Mouse (Mus musculus) adrenal gland, adult 8-10 months (tissue): Measurements from ENCODE around the gene Cyb561a3. TPM values are rescaled to one million over a fixed set of nuclear protein-coding genes. Genes with fewer than 3 reads are reported as not detected.
"Not testable (repeated sequence)": the region's sequence is repeated elsewhere in the genome, so short reads cannot be mapped to it uniquely, and the experiment has no call there.

Source experiments
- DNase-seq: peaks from one replicate; pipeline ENCODE4 v3.0.0; 2022
- total RNA-seq, 4 experiments: library from RNA; stranded (reverse); gene quantifications; 2 replicates each; pipeline ENCODE4 v1.2.4; 2022

Cyb561a3 gene
- 10 to 100 TPM; 20.4 to 25.9 (median 22.7) TPM for total RNA-seq

DNA sequence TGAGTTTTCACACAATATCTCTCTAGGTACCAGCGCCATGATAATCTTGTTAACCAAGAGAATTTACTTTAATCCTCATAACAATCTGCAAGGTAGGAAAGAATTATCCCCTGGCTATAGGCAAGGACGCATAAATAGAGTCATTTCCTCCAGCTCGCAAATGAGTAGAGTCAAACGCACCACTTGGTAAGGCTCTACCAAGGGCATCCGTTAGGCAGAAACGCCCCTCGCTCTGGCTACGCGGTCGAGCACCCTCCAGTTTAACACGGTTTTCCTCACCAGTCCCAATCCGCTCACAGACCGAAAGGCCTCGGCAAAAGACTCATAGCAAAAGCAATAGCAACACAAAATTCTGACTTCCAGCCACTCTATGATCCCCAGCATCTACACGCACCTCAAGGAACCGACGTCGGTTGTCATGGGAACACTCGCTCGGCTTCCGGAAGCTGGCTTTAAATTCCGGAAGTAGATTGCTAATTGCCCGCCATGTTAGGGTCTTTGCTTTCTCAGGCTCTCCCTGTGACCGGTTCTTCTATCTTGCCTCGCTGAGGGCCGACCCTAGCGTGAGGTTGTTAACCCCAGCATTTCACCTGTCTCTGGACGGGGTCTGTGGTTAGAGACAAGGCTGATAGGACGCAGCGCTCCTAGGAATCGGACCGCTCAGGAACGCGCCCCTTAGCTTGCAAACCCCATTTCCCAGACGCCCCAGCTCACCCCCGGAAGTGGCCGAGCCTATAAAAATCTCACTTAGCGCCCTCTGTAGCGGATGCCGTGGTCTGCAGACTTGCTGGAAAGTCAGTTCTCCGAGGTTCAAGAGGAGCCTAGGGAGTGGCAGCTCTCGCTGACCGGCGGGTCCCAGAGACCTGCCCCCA is at the start of gene Cyb561a3, which contains the start of gene Tmem138:
TSS of gene Cyb561a3 (plus strand) at position 483 of the 872 bp plus-strand sequence.
TSS of gene Tmem138 (minus strand) at position 673 of the 872 bp plus-strand sequence.
- DNase-seq = peak; percentile 88

DNA sequence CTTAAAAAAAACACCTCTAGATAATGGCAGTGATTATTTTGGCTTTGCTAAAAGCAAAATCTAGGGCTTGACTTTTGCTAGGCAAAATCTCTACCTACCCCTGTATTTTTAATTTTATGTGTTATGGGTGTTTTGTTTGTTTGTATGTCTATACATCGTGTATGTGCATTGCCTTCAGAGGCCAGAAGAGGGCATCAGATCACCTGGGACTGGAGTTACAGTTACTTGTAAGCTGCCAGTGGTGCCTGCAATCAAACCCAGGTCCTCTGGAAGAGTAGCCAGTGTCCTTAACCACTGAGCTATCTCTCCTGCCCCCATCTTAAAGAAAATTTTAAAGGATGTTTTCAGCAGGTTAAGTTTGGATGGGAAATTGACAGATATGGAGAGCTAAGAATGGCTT is 46.9 kb upstream of the Cyb561a3 start:
- no peak for DNase-seq

DNA sequence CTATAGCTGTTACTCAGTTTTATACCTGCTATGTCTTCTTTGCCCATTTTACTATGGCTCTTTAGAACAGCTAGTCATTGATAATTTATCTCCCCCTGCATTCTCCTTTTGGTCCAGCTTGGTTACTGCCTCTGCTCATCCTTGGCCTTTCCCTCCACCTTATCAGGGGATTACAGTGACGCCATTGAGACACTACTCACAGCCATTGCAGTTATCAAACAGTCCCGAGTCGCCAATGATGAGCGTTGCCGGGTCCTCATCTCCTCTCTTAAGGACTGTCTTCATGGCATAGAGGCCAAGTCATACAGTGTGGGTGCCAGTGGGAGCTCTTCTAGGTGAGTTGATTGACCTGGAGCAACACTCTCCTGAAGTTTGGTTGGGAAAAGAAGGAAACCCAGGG is 37.5 kb upstream of the Cyb561a3 start:
- no peak for DNase-seq

DNA sequence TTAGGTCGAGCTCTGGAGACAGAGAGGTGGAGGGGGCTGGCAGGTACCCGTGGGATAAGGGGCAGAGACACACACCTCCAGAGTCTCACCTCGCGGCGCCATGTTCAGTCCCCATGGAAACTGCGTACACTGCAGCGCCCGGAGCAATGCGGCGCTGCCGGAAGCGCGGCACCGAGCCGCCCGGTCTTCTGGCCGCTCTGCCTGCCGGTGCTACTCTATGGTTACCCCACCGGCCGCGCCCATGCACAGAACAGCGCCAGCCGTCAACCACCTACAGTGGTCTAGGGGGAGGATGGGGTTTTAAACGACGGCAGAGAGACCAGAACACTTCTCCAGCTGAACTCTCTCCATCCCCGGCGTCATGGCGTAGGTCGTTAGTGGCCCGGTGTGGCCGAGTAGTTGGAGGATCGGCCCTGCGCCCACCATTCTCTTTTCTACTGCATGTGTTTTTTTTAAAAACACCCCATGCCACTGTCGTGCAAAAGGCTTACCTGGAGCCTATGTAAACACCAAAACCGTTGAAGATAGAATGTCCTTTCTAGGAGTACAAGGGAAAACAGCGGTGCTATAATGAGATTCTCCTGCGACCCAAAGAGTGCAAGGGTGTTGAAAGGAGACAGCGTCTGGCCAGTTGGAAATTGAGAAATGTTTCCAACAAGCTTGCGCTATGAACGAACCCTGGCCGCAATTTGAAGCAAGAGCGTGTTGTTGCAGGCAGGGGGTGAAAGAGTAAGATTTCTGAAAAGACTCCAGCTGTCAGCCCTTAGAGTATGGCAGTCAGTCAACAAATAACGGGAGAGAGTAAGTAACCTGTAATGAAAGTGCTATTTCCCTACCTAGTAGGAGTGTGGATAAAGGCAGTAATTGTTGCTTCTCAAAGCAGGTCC is 21.1 kb upstream of the Cyb561a3 start, which contains the start of gene Tmem216:
TSS of gene Tmem216 (minus strand) at position 615 of the 887 bp plus-strand sequence.
- DNase-seq = peak; percentile 81

DNA sequence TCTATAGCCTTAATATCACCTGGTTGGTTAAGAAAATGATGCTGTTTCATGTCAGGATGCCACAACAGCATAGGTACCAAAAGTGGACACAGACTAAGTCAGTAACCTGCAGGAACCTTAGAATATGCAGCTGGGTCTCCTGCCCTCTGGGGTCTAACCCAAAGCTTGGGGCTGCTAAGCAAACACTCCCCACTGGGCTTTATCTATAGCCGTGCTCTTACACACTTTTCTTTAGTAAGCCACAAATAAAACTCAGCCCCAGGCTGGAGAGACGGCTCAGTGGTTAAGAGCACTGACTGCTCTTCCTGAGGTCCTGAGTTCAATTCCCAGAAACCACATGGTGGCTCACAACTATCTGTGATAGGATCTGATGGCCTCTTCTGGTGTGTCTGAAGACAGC is 20.0 kb upstream of the Cyb561a3 start:
- DNase-seq = no peak

DNA sequence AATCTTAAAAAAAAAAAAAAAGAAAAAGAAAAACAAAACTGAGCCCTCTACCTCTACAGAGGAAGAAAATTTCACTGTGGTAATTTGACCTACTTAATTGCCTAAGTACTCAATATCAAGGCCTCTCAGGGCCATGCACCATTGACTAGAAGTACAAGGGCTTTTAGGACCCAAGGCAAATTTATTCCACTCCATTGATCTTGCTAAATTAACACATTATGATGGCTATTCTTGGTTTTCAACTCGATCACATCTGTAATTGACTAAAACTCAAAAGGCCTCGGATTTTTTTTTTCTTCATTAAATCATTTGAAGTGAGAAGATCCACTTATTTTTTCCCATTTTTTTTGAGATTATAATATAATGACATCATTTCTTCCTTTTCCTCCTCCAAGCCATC is 19.5 kb upstream of the Cyb561a3 start:
- no peak for DNase-seq

DNA sequence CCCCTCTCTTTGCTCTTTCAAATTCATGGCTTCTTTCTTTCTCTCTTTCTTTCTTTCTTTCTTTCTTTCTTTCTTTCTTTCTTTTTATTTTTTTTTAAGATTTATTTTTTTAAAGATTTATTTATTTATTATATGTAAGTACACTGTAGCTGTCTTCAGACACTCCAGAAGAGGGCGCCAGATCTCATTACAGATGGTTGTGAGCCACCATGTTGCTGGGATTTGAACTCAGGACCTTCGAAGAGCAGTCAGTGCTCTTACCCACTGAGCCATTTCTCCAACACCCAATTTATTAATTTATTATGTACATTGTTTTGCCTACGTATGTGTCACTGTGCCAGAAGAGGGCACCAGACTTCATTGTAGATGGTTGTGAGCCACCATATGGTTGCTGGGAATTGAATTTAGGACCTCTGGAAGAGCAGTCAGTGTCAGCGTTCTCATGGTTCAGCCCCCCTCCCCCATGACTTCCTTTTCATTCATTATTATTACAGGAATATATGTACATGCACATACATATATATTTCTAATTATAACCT is 19.1 kb upstream of the Cyb561a3 start:
- not testable (repeated sequence) for DNase-seq

DNA sequence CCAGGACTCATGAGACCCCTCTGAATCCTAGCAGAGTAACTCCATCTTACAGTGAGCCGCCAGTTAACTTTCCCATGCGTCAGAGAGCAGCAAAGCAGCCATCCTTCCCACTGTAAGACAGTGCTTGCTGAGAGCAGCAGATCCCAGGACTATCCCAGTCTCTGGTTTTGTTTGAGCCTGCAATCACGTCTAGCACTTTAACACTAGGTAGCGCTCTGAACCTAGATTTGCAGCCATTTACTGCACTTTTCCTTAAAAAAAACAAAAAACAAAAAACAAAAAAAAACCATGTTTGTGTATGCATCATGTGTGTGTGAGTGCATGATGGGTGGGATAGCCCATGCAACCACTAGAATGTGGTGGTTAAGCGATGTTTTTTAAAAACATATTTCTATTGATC is 16.9 kb upstream of the Cyb561a3 start:
- no peak for DNase-seq

DNA sequence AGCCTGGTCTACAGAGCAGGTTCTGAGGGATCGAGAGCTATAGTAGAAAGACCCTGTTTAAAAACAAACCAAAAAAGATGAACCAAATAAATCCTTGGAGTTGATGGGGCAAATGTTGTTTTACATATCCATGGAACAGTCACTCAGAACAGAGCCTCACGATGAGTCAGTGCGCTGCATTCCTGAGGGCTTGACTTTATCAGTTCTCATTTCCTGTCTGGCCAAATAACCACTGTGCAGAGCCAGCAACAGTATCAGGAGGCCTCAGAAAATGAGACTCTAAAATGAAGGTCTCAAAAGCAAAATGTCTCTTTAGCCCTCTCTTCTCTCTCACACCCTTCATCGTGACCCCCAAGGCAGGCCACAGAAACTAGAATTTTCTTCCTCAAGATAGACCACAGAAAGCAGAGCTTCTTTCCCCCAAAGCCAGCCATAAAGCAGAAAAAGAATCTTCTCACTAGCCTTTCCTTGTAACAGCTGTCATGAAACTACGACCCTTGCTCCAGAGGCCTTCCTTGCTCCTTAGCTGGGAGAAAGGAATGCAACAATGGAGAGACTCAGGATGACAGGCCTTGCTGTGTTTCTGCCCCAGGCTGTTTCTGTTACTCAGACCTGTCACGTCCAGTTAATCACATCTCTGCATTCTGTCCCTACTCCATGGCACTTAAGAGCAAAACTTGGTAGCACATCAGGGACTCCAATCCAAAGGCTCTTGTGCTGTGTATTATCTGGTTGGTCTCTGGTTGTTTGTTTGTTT is 15.2 kb upstream of the Cyb561a3 start:
- peak; percentile 29 for DNase-seq

DNA sequence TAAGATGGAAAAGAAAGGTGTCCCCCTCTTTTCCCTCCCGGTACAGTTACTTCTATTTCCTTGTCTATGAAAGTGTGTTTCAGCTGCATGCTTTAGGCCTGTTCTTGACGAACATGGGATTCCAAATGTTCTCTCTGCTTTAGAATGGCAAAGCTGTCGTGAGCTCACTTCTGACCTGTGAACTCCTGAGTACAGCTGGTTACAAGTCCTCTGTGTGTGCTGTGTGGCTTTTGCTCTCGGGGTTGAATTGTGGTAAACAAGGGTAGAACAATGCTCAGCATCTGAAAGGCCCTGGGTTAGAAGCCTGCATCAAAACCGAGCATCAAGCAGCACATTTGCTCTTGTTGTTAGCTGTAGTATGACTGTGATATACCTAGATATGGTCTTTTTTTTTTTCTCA is 14.6 kb upstream of the Cyb561a3 start:
- DNase-seq = no peak

DNA sequence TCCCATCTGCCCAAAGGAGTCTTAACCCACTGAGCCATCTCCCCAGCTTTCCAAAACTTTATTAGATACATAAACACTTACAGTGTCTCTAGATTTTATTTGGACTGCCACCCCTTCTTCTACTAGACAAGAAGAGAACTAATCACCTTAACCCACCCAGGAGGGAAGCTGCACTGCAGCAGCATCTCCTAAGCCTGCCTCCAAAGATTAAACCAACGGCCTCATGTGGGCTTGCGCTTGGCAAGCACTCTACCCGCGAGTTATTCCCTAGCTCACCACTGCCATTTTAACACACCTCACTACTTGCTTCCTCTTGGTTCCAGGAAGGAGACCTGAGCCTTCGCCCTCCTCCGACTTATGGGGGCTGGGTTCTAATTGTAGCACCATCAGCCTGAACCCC is 12.7 kb upstream of the Cyb561a3 start:
- DNase-seq = no peak

DNA sequence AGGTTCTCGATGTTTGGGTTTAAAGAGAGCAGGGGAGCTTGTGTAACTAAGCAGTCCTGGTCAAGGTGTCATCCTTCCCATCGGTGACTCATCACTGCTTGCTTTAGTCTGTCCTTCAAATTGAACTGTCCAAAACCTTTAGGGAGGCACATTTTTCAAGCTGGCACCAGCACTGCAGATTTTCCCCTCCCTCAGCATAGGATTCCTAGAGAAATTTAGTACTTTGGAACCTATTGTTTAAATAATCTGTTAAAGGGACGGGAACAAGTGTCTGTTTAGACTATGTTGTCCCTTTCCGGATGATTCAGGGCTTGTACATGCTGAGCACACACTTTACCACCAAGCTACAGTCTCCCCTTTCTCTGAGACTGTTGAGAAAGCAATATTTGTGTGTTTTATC is 11.8 kb upstream of the Cyb561a3 start:
- no peak for DNase-seq

DNA sequence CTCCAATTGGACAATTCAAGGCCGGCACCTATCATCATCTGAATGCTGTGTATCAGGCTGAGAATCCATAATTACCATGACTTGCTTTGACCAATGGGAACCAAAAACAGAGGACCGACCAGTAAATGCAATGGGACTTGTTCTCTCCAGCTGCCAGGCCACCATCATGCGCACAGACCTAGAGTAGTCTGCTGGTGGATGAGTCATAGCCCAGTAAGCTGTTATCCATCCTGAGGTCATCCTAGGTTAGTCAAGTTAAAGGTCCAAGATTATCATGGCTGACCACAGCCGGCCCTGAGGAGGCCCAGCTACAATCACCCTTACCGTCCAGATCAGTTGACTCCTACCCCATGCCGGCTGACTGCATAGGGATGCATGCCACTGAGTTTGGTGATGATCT is 7.3 kb upstream of the Cyb561a3 start:
- no peak for DNase-seq

DNA sequence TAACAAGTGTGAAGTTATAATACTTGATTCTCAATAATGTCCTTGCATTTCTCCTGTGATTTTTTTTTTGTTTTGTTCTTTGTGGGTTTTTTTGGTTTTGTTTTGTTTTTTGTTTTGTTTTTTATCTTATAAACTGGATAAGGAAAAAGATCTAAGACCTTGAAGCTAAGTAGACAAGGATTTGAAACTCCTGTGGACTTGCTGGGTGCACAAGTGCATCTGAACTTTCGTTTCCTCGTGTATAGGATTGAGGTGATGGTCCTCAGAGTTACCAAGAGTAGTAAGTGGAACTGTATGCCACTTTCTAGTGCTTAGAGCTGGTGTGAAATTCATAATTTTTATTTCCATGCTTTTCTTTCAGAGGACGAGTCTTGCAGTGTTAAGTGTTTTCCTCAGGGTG is 3.1 kb downstream of the Cyb561a3 start:
- DNase-seq = no peak

DNA sequence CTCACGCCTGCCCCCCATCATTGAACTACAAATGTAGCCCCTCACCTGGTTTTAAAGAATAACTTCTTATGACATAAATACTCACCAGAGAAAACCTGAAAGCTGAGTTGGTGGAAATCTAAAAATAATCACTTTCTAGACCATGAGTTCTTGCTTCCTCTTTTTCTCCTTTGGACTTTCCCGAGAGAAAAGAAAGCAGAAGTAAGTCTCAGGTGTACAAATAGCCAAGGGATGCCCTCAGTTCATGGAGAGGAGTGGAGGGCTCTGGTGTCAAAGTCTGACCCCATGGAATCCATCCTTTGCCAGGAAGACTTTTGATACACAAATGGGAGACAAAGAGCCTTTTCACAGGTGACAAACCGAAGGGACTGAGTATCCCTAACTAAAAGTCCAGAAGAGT is 3.8 kb downstream of the Cyb561a3 start:
- no peak for DNase-seq

DNA sequence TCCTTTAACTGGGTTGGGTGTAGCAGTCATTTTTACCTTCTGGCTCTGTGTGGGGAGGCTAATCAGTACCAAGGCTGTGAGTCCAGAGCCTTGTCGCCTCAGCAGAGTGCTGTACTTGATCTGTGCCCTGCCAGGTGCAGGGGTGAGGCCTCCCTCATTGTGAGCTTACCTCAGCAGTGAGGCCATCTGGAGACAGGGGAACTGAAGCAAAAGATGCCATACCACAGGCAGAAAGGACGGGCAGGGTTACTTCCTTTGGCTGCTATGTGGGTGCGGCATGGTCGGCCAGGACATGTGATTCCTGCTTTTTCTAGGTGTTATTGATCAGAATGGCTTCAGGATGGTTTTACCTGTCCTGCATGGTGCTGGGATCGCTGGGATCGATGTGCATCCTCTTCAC is 5.0 kb downstream of the Cyb561a3 start:
- DNase-seq = no peak

DNA sequence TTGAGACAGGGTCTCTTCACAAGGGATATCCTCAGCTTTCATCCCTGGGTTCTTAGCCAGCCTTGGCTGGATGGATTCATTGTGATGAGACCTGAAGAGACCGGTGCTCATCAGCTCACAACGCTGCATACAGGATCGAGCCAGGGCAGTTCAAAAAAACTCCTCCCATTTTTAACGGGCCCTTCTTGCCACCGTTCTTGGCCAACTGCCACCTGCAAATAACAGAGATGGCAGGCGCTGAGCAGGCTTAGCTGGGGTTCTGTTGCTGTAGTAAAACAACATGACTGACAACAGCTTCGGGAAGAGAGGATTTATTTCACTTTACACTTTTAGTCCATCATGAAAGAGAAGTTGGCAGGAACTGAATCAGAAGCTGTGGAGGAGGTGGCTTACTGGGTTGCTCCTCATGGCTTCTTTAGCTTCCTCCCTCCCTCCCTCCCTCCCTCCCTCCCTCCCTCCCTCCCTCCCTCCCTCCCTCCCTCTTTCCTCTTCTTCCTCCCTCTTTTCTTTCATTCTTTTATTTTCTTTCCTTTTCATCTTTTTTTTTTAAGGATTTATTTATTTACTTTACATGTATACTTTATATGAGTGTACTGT is 6.7 kb downstream of the Cyb561a3 start:
- no peak for DNase-seq

DNA sequence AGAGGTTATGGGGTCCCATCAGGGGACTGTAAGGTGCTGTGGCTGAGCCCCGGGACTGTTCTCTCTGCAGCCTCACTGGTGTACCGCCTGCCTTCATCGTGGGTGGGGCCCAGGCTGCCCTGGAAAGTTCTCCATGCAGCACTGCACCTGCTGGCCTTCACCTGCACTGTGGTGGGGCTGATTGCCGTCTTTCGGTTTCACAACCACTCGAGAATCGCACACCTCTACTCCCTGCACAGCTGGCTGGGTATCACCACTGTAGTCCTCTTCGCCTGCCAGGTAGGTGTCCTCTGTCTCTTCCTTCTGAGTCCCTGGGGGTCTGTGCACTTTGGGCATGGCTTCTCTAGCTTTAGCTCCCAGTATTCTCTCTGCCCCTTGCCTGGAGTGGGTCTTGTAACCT is 8.1 kb downstream of the Cyb561a3 start:
- no peak for DNase-seq

DNA sequence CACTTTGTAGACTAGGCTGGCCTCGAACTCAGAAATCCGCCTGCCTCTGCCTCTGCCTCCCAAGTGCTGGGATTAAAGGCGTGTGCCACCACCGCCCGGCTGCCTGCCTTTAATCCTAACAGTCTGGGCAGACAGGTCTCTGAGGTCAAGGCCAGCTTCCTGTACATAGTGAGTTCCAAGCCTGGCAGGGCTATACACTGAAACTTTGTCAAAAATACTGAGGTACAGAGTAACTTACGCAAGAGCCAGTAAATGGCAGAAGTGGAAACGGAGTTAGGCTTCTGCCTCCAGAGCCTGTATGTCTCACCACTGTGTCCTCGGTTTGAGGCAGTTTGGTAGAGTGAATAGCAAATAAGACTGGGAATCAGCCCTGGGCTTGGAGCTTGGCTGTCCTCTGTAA is 10.3 kb downstream of the Cyb561a3 start:
- no peak for DNase-seq

DNA sequence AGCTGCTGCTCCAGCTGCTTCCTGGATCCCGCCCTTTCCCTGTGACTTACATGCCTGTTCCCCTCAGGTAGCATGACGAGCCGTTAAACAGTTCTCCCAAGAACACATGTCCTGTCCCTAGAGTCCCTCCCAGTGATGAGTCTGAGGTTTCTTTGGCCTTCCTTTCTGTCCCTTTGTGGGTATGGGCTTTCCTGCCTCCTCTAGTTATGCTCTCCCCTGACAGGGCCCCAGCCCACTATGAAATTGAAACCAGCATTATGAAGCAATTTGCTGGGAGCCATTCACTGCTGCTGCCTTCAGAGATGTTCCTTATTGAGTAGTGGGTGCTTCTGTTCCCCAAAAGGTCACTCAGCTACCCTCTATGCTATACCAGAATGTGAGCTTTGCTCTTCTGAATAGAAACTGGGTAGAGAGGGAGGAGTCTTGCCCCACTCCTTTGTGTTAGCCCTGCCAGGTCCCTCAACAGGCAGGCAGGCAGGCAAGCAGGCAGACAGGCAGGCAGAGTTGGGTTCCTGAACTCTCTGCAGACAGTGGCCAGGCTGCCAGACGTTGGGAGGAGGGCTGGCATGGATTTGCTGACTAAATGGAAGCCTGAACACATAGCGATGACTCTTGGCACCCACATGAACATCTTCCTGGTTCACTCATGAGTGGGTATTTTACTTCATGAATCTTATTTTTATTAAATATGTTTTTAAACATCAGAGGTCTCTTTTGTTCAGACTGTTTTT is 12.3 kb downstream of the Cyb561a3 start:
- no peak for DNase-seq

DNA sequence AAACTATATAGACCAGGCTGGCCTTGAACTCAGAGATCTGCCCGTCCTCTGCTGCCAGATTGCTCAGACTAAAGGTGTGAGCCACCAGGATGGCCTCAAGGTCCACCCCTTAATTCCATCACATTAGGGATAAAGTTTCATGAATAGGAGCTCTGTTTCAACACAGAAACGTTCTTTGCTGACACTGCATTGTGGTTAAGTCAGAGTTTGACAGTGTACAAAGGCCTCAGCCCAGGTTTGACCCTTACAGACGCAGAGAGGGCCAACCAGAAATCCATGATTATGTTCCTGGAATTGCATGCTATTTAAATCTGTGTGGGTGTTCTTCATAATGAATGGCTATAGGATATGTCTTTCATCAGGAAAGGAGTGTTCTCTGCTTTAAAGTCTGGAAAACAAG is 13.3 kb downstream of the Cyb561a3 start:
- DNase-seq = no peak
